Mouse (Mus musculus): Measurements from ENCODE around the gene Dazap2. TPM values are rescaled to one million over a fixed set of nuclear protein-coding genes. Genes with fewer than 3 reads are reported as not detected.

The Dazap2 gene
- total and polyA plus RNA-seq, 3 experiments, result 56.0 to 213 (median 159) TPM

- Histone ChIP-seq H3K4me3 (replicated peaks in 1 of 3; ENCODE audit: low read depth in 2 of 3, low read length in 2 of 3, poor library complexity in 1 of 3) (no peak overlapping the region), H3K4me2 (ENCODE audit: insufficient read depth, low read depth, poor library complexity, severe bottlenecking) (no peak overlapping the region), H3K9ac (ENCODE audit: insufficient read depth, low read depth) (no peak overlapping the region), H3K36me3 (replicated peaks in 1 of 2; ENCODE audit: control insufficient read depth in 1 of 2, insufficient read depth in 1 of 2, low read length in 1 of 2) (peaks cover 0 to 7% of the 10 kb centered on the region in 2 experiments), H3K79me2 (replicated peaks; ENCODE audit: control insufficient read depth, extremely low read depth, insufficient read depth, poor library complexity, severe bottlenecking) (no peaks in the 10 kb centered on the region), H3K27ac (ENCODE audit: insufficient read depth, low read depth) (no peak overlapping the region), H3K9me3 (replicated peaks; ENCODE audit: low read length) (no peaks in the 10 kb centered on the region), H3K27me3 (replicated peaks) (no peaks in the 10 kb centered on the region), H3K4me1 (ENCODE audit: control insufficient read depth in 1 of 2, insufficient read depth in 2 of 2) (no peaks in the 10 kb centered on the region)
- DNase-seq (ENCODE audit: extremely low read depth), result no peak
- TF ChIP-seq CHD1 (IDR thresholded peaks at IDR 0.05; ENCODE audit: low read depth, low read length) (no peak), SMC3 (IDR thresholded peaks at IDR 0.05; ENCODE audit: low read depth, low read length) (no peak), IRF4 (IDR thresholded peaks at IDR 0.05; ENCODE audit: low read depth, low read length) (no peak), MAFK (IDR thresholded peaks at IDR 0.05; ENCODE audit: insufficient replicate concordance, low read length) (no peak), E2F4 (IDR thresholded peaks at IDR 0.05; ENCODE audit: insufficient replicate concordance, low read depth, low read length) (no peak), RAD21 (IDR thresholded peaks at IDR 0.05; ENCODE audit: low read depth, low read length) (no peak), CTCF (conservative IDR thresholded peaks at IDR 0.05 in 1 of 2, IDR thresholded peaks at IDR 0.05 in 1 of 2; ENCODE audit: low read depth in 2 of 2, low read length in 2 of 2) (no peak), MXI1 (IDR thresholded peaks at IDR 0.05; ENCODE audit: low read depth, low read length) (no peak), MAX (IDR thresholded peaks at IDR 0.05; ENCODE audit: low read length) (no peak), ETS1 (conservative IDR thresholded peaks at IDR 0.05; ENCODE audit: low read depth, low read length) (no peak), BHLHE40 (IDR thresholded peaks at IDR 0.05; ENCODE audit: low read depth, low read length) (no peak), USF1 (IDR thresholded peaks at IDR 0.05; ENCODE audit: low read depth, low read length) (no peak), HCFC1 (IDR thresholded peaks at IDR 0.05; ENCODE audit: low read depth, low read length) (no peak), UBTF (IDR thresholded peaks at IDR 0.05; ENCODE audit: low read depth, low read length) (no peak), ZC3H11A (IDR thresholded peaks at IDR 0.05; ENCODE audit: low read depth, low read length) (no peak), MEF2A (IDR thresholded peaks at IDR 0.05; ENCODE audit: borderline replicate concordance, low read depth, low read length) (no peak), RCOR1 (conservative IDR thresholded peaks at IDR 0.05; ENCODE audit: low read depth, low read length) (no peak), GABPA (IDR thresholded peaks at IDR 0.05; ENCODE audit: insufficient replicate concordance, low read depth, low read length) (no peak), SIN3A (IDR thresholded peaks at IDR 0.05; ENCODE audit: low read length) (no peak)
- dilution Hi-C loops (cut with MboI; ENCODE audit: extremely low pct_ligation_motif_present, extremely low pct_unique_long_range_greater_than_20kb, low sequenced_read_pairs) (no loop called here), in situ Hi-C loops (cut with MboI; ENCODE audit: low pct_ligation_motif_present, low pct_unique_long_range_greater_than_20kb, low sequenced_read_pairs) (no loop called here)
Observed at GRCm38 (mm10) chr15:100573946-100574345, 41.2 kb upstream of the Dazap2 start.

- no peak for DNase-seq (ENCODE audit: extremely low read depth)
- dilution Hi-C loops (cut with MboI; ENCODE audit: extremely low pct_ligation_motif_present, extremely low pct_unique_long_range_greater_than_20kb, low sequenced_read_pairs), result no loop called here
- Histone ChIP-seq H3K27me3 (replicated peaks) (no peaks in the 10 kb centered on the region), H3K9me3 (replicated peaks; ENCODE audit: low read length) (no peaks in the 10 kb centered on the region), H3K9ac (ENCODE audit: insufficient read depth, low read depth) (no peak overlapping the region), H3K4me1 (ENCODE audit: control insufficient read depth in 1 of 2, insufficient read depth in 2 of 2) (no peaks in the 10 kb centered on the region), H3K36me3 (replicated peaks in 1 of 2; ENCODE audit: control insufficient read depth in 1 of 2, insufficient read depth in 1 of 2, low read length in 1 of 2) (peaks cover 0 to 10% of the 10 kb centered on the region in 2 experiments), H3K27ac (ENCODE audit: insufficient read depth, low read depth) (no peak overlapping the region), H3K4me2 (ENCODE audit: insufficient read depth, low read depth, poor library complexity, severe bottlenecking) (no peak overlapping the region), H3K4me3 (replicated peaks in 1 of 3; ENCODE audit: low read depth in 2 of 3, low read length in 2 of 3, poor library complexity in 1 of 3) (no peak overlapping the region), H3K79me2 (replicated peaks; ENCODE audit: control insufficient read depth, extremely low read depth, insufficient read depth, poor library complexity, severe bottlenecking) (no peaks in the 10 kb centered on the region)
- in situ Hi-C loops (cut with MboI; ENCODE audit: low pct_ligation_motif_present, low pct_unique_long_range_greater_than_20kb, low sequenced_read_pairs), result no loop called here
- no peak for TF ChIP-seq PAX5 (IDR thresholded peaks at IDR 0.05; ENCODE audit: low read length)
- TF ChIP-seq ELF1 (IDR thresholded peaks at IDR 0.05; ENCODE audit: low read depth, low read length), result no peak
- TF ChIP-seq CHD1 (IDR thresholded peaks at IDR 0.05; ENCODE audit: low read depth, low read length), result no peak
- TF ChIP-seq HCFC1 (IDR thresholded peaks at IDR 0.05; ENCODE audit: low read depth, low read length), result no peak
- no peak for TF ChIP-seq MAZ (IDR thresholded peaks at IDR 0.05; ENCODE audit: low read depth, low read length)
- TF ChIP-seq IRF4 (IDR thresholded peaks at IDR 0.05; ENCODE audit: low read depth, low read length), result no peak
- TF ChIP-seq JUN (IDR thresholded peaks at IDR 0.05; ENCODE audit: insufficient read depth, low read depth, low read length), result no peak
- no peak for TF ChIP-seq USF1 (IDR thresholded peaks at IDR 0.05; ENCODE audit: low read depth, low read length)
- TF ChIP-seq CTCF (conservative IDR thresholded peaks at IDR 0.05 in 1 of 2, IDR thresholded peaks at IDR 0.05 in 1 of 2; ENCODE audit: low read depth in 2 of 2, low read length in 2 of 2), result no peak
- no peak for TF ChIP-seq ZMIZ1 (IDR thresholded peaks at IDR 0.05; ENCODE audit: low read depth, low read length)
- no peak for TF ChIP-seq KAT2A (IDR thresholded peaks at IDR 0.05; ENCODE audit: insufficient replicate concordance, low read length)
Observed at GRCm38 (mm10) chr15:100574378-100574777, 40.8 kb upstream of the Dazap2 start.
